In genomic region chrX:22833226-22833625, GRCm38 (mm10) we compare ENCODE assay signal across 20 mouse cellular contexts.
DNase-seq lines count a peak whose midpoint lies in the region; ATAC-seq lines count a peak whose summit lies in the region.
"Had no signal": no experiment of that assay in that cellular context is flagged by ENCODE, and none has a peak within 500 bp of the region (broad histone marks: within the 10 kb centered on the region; RNA-seq: fewer than 3 reads in every experiment).

No protein-coding gene starts in this region.

- no peak overlapping the region for H3K4me2 ChIP-seq in forebrain, embryonic 14.5 days (ENCODE audit: low read length)
- H3K4me2 ChIP-seq in forebrain, embryonic 15.5 days (replicated peaks), result no peak overlapping the region
- H3K4me2 ChIP-seq in midbrain, embryonic 12.5 days (replicated peaks), result no peak overlapping the region
- H3K4me2 ChIP-seq in midbrain, embryonic 15.5 days, result no peak overlapping the region
- H3K4me2 ChIP-seq: heart, embryonic 11.5 days; hindbrain, embryonic 12.5 days; hindbrain, embryonic 15.5 days had no signal

- H3K4me1 ChIP-seq in forebrain, embryonic 14.5 days (ENCODE audit: control insufficient read depth, insufficient read depth, low read length), result no peaks in the 10 kb centered on the region
- H3K4me1 ChIP-seq in forebrain, embryonic 15.5 days, result no peaks in the 10 kb centered on the region
- no peaks in the 10 kb centered on the region for H3K4me1 ChIP-seq in midbrain, embryonic 12.5 days
- H3K4me1 ChIP-seq in midbrain, embryonic 10.5 days, result no peaks in the 10 kb centered on the region
- no peaks in the 10 kb centered on the region for H3K4me1 ChIP-seq in midbrain, embryonic 15.5 days
- H3K4me1 ChIP-seq: forebrain, embryonic 10.5 days; hindbrain, embryonic 12.5 days; hindbrain, embryonic 15.5 days had no signal

- H3K36me3 ChIP-seq in forebrain, embryonic 14.5 days (ENCODE audit: control insufficient read depth, insufficient read depth, low read length), result no peaks in the 10 kb centered on the region
- H3K36me3 ChIP-seq in forebrain, embryonic 15.5 days, result no peaks in the 10 kb centered on the region
- no peaks in the 10 kb centered on the region for H3K36me3 ChIP-seq in midbrain, embryonic 12.5 days
- H3K36me3 ChIP-seq in midbrain, embryonic 10.5 days, result no peaks in the 10 kb centered on the region
- H3K36me3 ChIP-seq in midbrain, embryonic 15.5 days (replicated peaks), result no peaks in the 10 kb centered on the region
- H3K36me3 ChIP-seq: forebrain, embryonic 10.5 days; hindbrain, embryonic 12.5 days; hindbrain, embryonic 15.5 days had no signal

- no peak overlapping the region for H3K27ac ChIP-seq in forebrain, embryonic 14.5 days (ENCODE audit: low read depth, low read length)
- H3K27ac ChIP-seq in forebrain, embryonic 15.5 days (replicated peaks), result no peak overlapping the region
- no peak overlapping the region for H3K27ac ChIP-seq in midbrain, embryonic 12.5 days (replicated peaks)
- no peak overlapping the region for H3K27ac ChIP-seq in midbrain, embryonic 10.5 days (replicated peaks)
- peak overlapping the region; percentile 42; the same call in 1 of the 2 replicates for H3K27ac ChIP-seq in midbrain, embryonic 15.5 days
- H3K27ac ChIP-seq: forebrain, embryonic 10.5 days; gastrocnemius, adult 2 months; hindbrain, embryonic 12.5 days; hindbrain, embryonic 15.5 days had no signal

- no peak overlapping the region for H3K4me3 ChIP-seq in forebrain, embryonic 14.5 days (ENCODE audit: low read depth, low read length)
- no peak overlapping the region for H3K4me3 ChIP-seq in forebrain, embryonic 15.5 days
- H3K4me3 ChIP-seq in midbrain, embryonic 12.5 days, result no peak overlapping the region
- no peak overlapping the region for H3K4me3 ChIP-seq in midbrain, embryonic 10.5 days
- H3K4me3 ChIP-seq in midbrain, embryonic 15.5 days, result no peak overlapping the region
- H3K4me3 ChIP-seq: forebrain, embryonic 10.5 days; gastrocnemius, adult 2 months; hindbrain, embryonic 12.5 days; hindbrain, embryonic 15.5 days had no signal

- H3K9ac ChIP-seq in forebrain, embryonic 14.5 days (ENCODE audit: low read length), result no peak overlapping the region
- H3K9ac ChIP-seq in forebrain, embryonic 15.5 days (replicated peaks), result no peak overlapping the region
- H3K9ac ChIP-seq in midbrain, embryonic 12.5 days (replicated peaks), result no peak overlapping the region
- H3K9ac ChIP-seq in midbrain, embryonic 15.5 days, result no peak overlapping the region
- H3K9ac ChIP-seq: hindbrain, embryonic 12.5 days; hindbrain, embryonic 15.5 days had no signal

- no peaks in the 10 kb centered on the region for H3K9me3 ChIP-seq in forebrain, embryonic 14.5 days (replicated peaks; ENCODE audit: control insufficient read depth, low read length)
- no peaks in the 10 kb centered on the region for H3K9me3 ChIP-seq in forebrain, embryonic 15.5 days
- no peaks in the 10 kb centered on the region for H3K9me3 ChIP-seq in midbrain, embryonic 12.5 days
- no peaks in the 10 kb centered on the region for H3K9me3 ChIP-seq in midbrain, embryonic 10.5 days (replicated peaks)
- H3K9me3 ChIP-seq in midbrain, embryonic 15.5 days, result no peaks in the 10 kb centered on the region
- H3K9me3 ChIP-seq: forebrain, embryonic 10.5 days; hindbrain, embryonic 12.5 days; hindbrain, embryonic 15.5 days had no signal

- ATAC-seq in forebrain, embryonic 14.5 days, result peak; percentile 55
- no peak for ATAC-seq in forebrain, embryonic 15.5 days (replicated peaks)
- ATAC-seq in midbrain, embryonic 12.5 days (ENCODE audit: low FRiP score, low read depth), result peak; percentile 68
- peak; percentile 56 for ATAC-seq in midbrain, embryonic 15.5 days (replicated peaks)
- ATAC-seq: CD4-positive, CD25-positive, alpha-beta regulatory T cell, adult 4 months had no signal

- DNase-seq in forebrain, embryonic 14.5 days (ENCODE audit: low spot score), result peak; percentile 18
- DNase-seq in midbrain, embryonic 10.5 days (ENCODE audit: low spot score), result no peak
- no peak for DNase-seq in ovary, postnatal 10 days (ENCODE audit: low spot score)
- no peak for DNase-seq in frontal cortex, postnatal 36 days (ENCODE audit: low spot score in 2 of 2)
- DNase-seq: adrenal gland, adult 8-10 months; adrenal gland, postnatal 25 days; cerebellum, adult 18-20 months; cerebellum, adult 9-10 months; cerebellum, postnatal 14 days; gastrocnemius, adult 2 months; gastrocnemius, postnatal 14 days; heart, adult 11 months had no signal

- H3K27me3 ChIP-seq in forebrain, embryonic 14.5 days (replicated peaks; ENCODE audit: control insufficient read depth, insufficient read depth, low read length), result no peaks in the 10 kb centered on the region
- no peaks in the 10 kb centered on the region for H3K27me3 ChIP-seq in forebrain, embryonic 15.5 days
- no peaks in the 10 kb centered on the region for H3K27me3 ChIP-seq in midbrain, embryonic 12.5 days
- no peaks in the 10 kb centered on the region for H3K27me3 ChIP-seq in midbrain, embryonic 10.5 days (ENCODE audit: low read depth, poor library complexity, severe bottlenecking)
- no peaks in the 10 kb centered on the region for H3K27me3 ChIP-seq in midbrain, embryonic 15.5 days (replicated peaks)
- H3K27me3 ChIP-seq: hindbrain, embryonic 12.5 days; hindbrain, embryonic 15.5 days had no signal

- 22% methylated on average over 3 of the region's 3 CpGs for WGBS in forebrain, embryonic 14.5 days
- 17% methylated on average over 3 of the region's 3 CpGs for WGBS in forebrain, embryonic 15.5 days
- WGBS in midbrain, embryonic 12.5 days, result 26% methylated on average over 3 of the region's 3 CpGs
- 33% methylated on average over 3 of the region's 3 CpGs for WGBS in midbrain, embryonic 10.5 days
- 19% methylated on average over 3 of the region's 3 CpGs for WGBS in midbrain, embryonic 15.5 days
